Mouse (Mus musculus) megakaryocyte-erythroid progenitor cell, adult 5-6 weeks (primary cell): ENCODE measurements around the gene Rcan1. TPM values are rescaled to one million over a fixed set of nuclear protein-coding genes. Genes with fewer than 3 reads are reported as not detected.
A peak's percentile ranks its signal among the peaks of the same experiment; 100 is the strongest.

Source experiments
- ATAC-seq: replicated peaks from 2 replicates; pipeline ENCODE4 v1.8.0; 2016; ENCODE audit warnings: mild to moderate bottlenecking, inconsistent platforms; ENCODE audit not compliant: severe bottlenecking, poor library complexity, low FRiP score, low TSS enrichment
- total RNA-seq, 2 experiments: library from RNA; stranded (forward) in 1 of 2; stranded (reverse) in 1 of 2; fragments of 200-1000, 215-1000 nt in 1 of 2; fragments of >200 nt in 1 of 2; fragmentation: Nextera tagmentation in 1 of 2; gene quantifications; 2 replicates each; pipeline ENCODE4 v1.2.3; 2014 to 2017

Gene Rcan1
- total RNA-seq, 2 experiments from 2014 or later, result 7.9 to 12.7 TPM

GRCm38 (mm10) chr16:92365477-92365876 lies 105.2 kb downstream of the Rcan1 start:
- ATAC-seq, result no peak

DNA sequence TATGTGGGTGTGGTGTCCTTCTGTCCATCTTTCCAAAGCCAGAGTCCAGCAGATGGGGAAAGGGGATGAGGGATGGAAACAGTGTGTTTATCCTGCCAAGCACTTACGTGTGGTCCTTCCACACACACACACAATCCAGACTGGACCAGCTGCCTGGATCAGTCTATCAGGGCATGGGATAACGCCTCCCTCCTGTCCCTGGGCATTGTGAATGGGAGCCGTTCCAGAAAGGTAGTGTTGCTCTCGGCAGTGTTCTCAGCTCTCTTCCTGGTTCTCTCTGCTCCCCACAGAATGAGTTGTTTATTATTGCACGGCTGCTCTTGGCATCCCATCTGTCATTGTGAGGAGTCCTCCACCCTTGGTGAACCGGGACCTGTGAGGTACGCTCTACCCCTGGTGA lies 110.0 kb downstream of the Rcan1 start:
- no peak for ATAC-seq

- no peak for ATAC-seq
Observed at GRCm38 (mm10) chr16:92359229-92359628, 111.4 kb downstream of the Rcan1 start, which contains the start of gene Kcne1. TSS of gene Kcne1 (minus strand) at chr16:92359468.

DNA sequence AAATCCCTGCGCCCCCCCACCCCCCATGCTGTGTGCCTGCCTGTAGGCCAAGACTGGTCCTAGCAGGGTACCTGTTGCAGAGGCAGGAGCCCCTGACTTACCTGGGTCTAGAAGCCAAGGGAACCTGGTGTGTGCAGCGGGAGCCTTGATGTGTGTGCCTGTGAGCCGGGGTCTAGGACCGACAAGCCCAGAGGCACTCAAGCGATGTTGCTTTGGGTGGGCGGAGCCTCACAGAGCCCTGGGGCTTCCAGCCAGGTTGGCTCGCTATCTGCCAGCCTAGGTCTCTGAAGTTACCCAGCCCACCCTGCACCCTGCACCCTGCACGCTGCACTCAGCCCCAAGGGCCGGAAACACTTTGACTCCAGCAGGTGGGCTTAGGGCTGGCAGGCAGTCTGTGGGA lies 111.9 kb downstream of the Rcan1 start:
- peak; percentile 62; the same call in 1 of the 2 replicates for ATAC-seq

- ATAC-seq, result no peak
Observed at GRCm38 (mm10) chr16:92357566-92357965, 113.1 kb downstream of the Rcan1 start.

DNA sequence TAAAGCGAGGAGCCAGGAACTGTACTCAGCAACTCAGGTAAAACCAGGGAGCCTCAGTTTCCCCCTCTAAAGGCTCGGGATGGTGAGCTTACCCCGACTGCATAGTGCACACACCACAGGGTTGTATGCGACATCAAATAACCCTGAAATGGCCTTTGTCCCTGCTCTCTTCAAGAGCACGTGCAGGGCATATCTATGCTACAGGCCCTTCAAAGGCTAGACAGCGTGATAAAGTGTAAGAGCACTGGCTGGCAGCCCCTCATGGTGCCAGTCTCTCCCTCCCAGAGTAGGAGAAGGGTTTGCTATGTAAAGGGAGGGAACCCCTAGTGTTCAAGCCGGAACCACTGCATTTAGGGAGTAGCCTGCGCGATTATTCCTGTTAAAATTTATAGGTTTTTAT lies 113.6 kb downstream of the Rcan1 start:
- no peak for ATAC-seq

GRCm38 (mm10) chr16:92355982-92356381 lies 114.7 kb downstream of the Rcan1 start:
- 0 out of 2 replicates have a peak, but pooled peaks have one; percentile 40 for ATAC-seq

DNA sequence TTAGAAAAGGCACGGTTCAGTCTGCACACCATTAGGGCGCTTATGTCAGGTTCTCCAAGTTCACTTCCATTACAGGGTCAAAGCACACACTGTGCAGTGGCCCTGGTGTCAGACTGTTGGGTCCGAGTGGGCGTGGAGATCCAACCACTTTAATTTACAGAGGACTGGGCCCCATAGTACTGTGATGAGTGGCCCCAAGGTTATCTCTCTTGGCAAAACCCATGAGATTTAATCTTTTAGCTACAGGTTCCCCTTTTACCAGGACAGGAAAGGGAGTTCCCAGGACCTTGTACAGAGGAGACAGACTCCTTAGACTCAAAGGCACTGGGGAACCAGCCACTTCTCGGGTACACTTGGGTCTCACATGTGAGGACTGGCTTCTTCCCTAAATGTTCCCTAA lies 115.3 kb downstream of the Rcan1 start:
- ATAC-seq, result no peak

DNA sequence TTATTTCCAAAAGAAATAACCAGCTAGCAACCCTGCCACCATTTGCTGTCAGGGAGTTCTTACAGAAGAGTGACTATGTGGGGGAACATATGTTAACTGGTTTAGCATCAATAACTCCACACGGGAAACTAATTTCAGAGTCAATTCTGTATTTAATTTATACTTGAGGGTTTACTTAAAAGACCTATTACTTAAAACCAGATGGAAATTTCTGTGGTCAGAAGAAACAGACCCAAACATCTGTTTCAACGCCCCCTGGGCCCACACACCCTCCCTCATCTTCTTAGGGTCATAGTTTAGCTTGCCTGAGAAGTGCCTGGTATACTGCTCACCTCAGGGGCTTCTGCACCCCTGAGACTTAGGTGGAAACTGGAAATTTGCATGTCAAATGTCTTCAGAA lies 116.8 kb downstream of the Rcan1 start:
- ATAC-seq, result no peak

DNA sequence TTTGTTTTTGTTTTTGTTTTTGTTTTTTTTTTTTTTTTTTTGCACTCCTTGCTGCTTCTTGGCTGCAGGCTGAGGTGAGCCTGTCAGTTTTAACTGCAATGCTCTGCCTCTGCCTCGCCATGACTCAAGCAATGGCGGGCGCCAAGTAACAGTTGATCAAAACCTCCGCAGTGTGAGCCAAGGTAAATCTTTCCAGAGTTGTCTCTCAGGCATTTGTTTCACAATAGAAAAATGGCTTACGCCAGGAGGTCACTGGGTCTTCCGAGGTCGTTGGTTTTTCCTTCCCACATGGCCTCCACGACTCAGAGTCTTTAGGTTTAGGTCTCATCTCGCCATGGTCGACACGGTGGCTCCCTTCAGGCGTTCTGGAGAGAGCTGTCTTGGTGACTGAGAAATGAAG lies 117.4 kb downstream of the Rcan1 start:
- ATAC-seq, result no peak

DNA sequence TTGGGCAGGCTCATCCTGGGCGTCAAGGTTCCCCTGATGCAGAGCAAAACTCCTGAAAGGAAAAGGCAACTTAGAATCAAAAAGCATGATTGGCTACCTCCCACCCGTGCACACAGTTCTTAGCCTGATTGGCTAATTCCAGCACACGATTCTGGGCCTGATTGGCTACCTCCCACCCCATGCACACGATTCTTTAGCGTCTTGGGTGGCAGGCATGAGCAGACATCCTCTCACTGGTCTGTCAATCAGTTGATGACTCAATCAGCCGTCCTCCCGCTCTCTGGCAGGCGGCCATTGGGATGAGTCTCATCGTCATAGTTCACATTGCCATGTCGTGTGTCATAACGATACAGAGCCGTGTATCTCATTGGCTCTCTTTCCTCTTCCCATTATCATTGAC lies 121.7 kb downstream of the Rcan1 start:
- ATAC-seq, result no peak

DNA sequence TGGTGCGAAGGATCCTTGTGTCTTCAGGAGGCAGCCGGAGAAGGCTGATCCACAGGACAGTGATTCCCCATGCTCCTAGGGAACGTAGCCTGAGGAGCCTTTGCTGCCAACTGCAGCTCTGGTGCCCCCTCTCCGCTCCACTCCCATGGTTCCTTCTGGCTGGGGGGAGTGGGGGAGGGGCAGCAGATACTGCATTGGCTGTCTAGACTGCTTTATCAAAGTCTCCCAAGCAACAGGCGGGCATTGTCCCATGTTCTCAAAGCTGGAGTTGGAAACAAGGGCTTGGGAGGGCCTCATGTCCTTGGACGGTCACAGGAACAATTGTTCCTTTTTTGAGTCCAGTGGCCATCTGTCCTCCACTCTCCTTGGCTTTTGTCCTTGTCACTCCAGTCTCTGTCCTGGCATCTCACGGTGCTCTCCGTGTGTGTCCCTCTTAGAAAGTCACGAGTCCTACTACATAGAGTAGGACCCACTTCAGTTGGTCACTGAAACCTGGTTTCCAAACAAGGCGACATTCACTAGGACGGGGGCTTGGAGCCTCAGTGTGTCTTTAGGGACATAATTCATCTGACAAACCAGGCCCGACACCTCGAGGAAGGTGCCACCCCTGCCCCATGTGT lies 124.3 kb downstream of the Rcan1 start:
- no peak for ATAC-seq

- no peak for ATAC-seq
Observed at GRCm38 (mm10) chr16:92345177-92345576, 125.5 kb downstream of the Rcan1 start.

Other genes with a start within 250 kb of the Rcan1 start
- gene Kcne2, start 178.5 kb downstream of the Rcan1 start, total RNA-seq (2014; fragmentation: Nextera tagmentation), result not detected in 2 replicates
- gene Kcne2, start 178.5 kb downstream of the Rcan1 start, total RNA-seq (2017), result not detected in 2 replicates
- gene Smim11, start 169.6 kb downstream of the Rcan1 start, total RNA-seq (2014; fragmentation: Nextera tagmentation), result 83.4 and 84.1 TPM in 2 replicates
- gene Smim11, start 169.6 kb downstream of the Rcan1 start, total RNA-seq (2017), result 161 and 180 TPM in 2 replicates
- not detected in 2 replicates for gene Fam243, start 149.4 kb downstream of the Rcan1 start, total RNA-seq (2014; fragmentation: Nextera tagmentation)
- gene Fam243, start 149.4 kb downstream of the Rcan1 start, total RNA-seq (2017), result not detected in 2 replicates
- not detected in 2 replicates for gene Kcne1, start 111.4 kb downstream of the Rcan1 start, total RNA-seq (2014; fragmentation: Nextera tagmentation)
- not detected in 2 replicates for gene Kcne1, start 111.4 kb downstream of the Rcan1 start, total RNA-seq (2017)
- not detected in 2 replicates for gene Clic6, start 14.9 kb upstream of the Rcan1 start, total RNA-seq (2014; fragmentation: Nextera tagmentation)
- not detected in 2 replicates for gene Clic6, start 14.9 kb upstream of the Rcan1 start, total RNA-seq (2017)